Comparison of ENCODE assay signal across 8 mouse cellular contexts in the genomic region with DNA sequence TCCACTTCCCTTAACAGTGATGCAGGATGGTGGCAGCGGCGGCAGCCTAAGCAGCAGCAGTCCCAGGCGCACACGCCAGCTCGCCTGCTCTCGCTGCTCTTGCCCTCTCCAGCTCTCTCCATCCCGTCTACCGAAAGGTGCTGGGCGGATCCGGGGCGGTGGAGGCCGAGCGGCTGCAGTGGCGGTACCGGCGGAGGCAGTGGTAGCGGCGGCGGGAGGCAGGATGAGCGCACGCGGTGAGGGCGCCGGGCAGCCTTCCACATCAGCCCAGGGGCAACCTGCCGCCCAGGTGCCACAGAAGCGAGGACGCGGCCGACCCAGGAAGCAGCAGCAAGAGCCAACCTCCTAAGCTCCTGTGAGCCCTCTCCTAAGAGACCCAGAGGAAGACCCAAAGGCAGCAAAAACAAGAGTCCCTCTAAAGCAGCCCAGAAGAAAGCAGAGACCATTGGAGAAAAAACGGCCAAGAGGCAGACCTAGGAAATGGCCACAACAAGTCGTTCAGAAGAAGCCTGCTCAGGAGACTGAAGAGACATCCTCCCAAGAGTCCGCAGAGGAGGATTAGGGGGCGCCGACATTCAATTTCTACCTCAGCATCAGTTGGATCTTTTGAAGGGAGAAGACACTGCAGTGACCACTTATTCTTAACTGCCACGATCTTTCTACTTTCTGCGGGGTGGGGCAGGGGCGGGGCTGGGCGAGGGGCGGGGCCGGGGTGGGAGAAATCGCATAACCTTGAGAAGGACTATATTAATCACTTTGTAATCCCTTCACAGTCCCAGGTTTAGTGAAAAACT. TPM values are rescaled to one million over a fixed set of nuclear protein-coding genes. Genes with fewer than 3 reads are reported as not detected.
DNase-seq lines count a peak whose midpoint lies in the region; ATAC-seq and TF ChIP-seq lines count a peak whose summit lies in the region.

No protein-coding gene starts in this region.

- H3K9me3 ChIP-seq in embryonic facial prominence, embryonic 11.5 days (replicated peaks; ENCODE audit: control insufficient read depth, low read length), result no peaks in the 10 kb centered on the region
- H3K9me3 ChIP-seq in midbrain, embryonic 13.5 days, result no peaks in the 10 kb centered on the region

- DNase-seq in gastrocnemius, adult 2 months, result peak; percentile 57
- DNase-seq in gastrocnemius, adult 18-20 months (ENCODE audit: low spot score), result no peak
- DNase-seq in embryonic facial prominence, embryonic 11.5 days (ENCODE audit: low spot score), result peak; percentile 31
- DNase-seq in right cerebral cortex, postnatal 36 days (ENCODE audit: low spot score in 2 of 2), result no peak
- DNase-seq in gastrocnemius, postnatal 10 days, result no peak

- H3K4me3 ChIP-seq in gastrocnemius, adult 2 months, result peak overlapping the region; percentile 74
- H3K4me3 ChIP-seq in embryonic facial prominence, embryonic 11.5 days (ENCODE audit: low read depth, low read length), result peak overlapping the region; percentile 33
- peak overlapping the region; percentile 38 for H3K4me3 ChIP-seq in midbrain, embryonic 13.5 days (replicated peaks)

- TF ChIP-seq CTCF in gastrocnemius, adult 2 months (IDR thresholded peaks at IDR 0.05), result no peak

- no peaks in the 10 kb centered on the region for H3K27me3 ChIP-seq in embryonic facial prominence, embryonic 11.5 days (ENCODE audit: control insufficient read depth, insufficient read depth, low read length)
- H3K27me3 ChIP-seq in midbrain, embryonic 13.5 days, result peaks cover 12% of the 10 kb centered on the region

- peak overlapping the region; percentile 84 for H3K4me2 ChIP-seq in embryonic facial prominence, embryonic 11.5 days (ENCODE audit: low read depth, low read length)
- peak overlapping the region; percentile 75 for H3K4me2 ChIP-seq in midbrain, embryonic 13.5 days (replicated peaks)

- H3K9ac ChIP-seq in embryonic facial prominence, embryonic 11.5 days (replicated peaks; ENCODE audit: low read length), result peak overlapping the region; percentile 42
- peak overlapping the region; percentile 59 for H3K9ac ChIP-seq in midbrain, embryonic 13.5 days (replicated peaks)

- peak; percentile 35 for ATAC-seq in CD4-positive, CD25-positive, alpha-beta regulatory T cell, adult 4 months
- ATAC-seq in embryonic facial prominence, embryonic 11.5 days (replicated peaks; ENCODE audit: insufficient number of reproducible peaks, low FRiP score, low TSS enrichment, low read depth), result 0 out of 2 replicates have a peak, but pooled peaks have one; percentile 48
- peak; percentile 16 for ATAC-seq in inflammation-experienced regulatory T-cells, adult 6 months
- ATAC-seq in midbrain, embryonic 13.5 days, result peak; percentile 76

- intact Hi-C loops in gastrocnemius, adult 2 months (cut with DNase I), result no loop called here

- under 1% methylated on average over 41 of the region's 41 CpGs for WGBS in embryonic facial prominence, embryonic 11.5 days
- 3% methylated on average over 41 of the region's 41 CpGs for WGBS in midbrain, embryonic 13.5 days

- H3K36me3 ChIP-seq in embryonic facial prominence, embryonic 11.5 days (replicated peaks; ENCODE audit: control insufficient read depth, insufficient read depth, low read depth, low read length), result no peaks in the 10 kb centered on the region
- H3K36me3 ChIP-seq in midbrain, embryonic 13.5 days, result peaks cover 11% of the 10 kb centered on the region; the same call in 1 of the 2 replicates

- H3K27ac ChIP-seq in gastrocnemius, adult 2 months, result peak overlapping the region; percentile 84
- H3K27ac ChIP-seq in embryonic facial prominence, embryonic 11.5 days (replicated peaks; ENCODE audit: low read depth, low read length), result no peak overlapping the region
- H3K27ac ChIP-seq in midbrain, embryonic 13.5 days, result no peak overlapping the region

- H3K4me1 ChIP-seq in embryonic facial prominence, embryonic 11.5 days (ENCODE audit: control insufficient read depth, insufficient read depth, low read length), result no peaks in the 10 kb centered on the region; the same call in 1 of the 2 replicates
- peaks cover 8% of the 10 kb centered on the region for H3K4me1 ChIP-seq in midbrain, embryonic 13.5 days (replicated peaks)

RNA-seq across cellular contexts. Expression of gene Sdccag8, which starts 21.2 kb away (rescaled TPM):
- 1 to 10 TPM; 4.0 to 4.9 TPM for total RNA-seq in gastrocnemius, adult 2 months (2021)
- 1 to 10 TPM; 4.2 to 5.2 TPM for total RNA-seq in gastrocnemius, adult 18-20 months (2021)
- polyA plus RNA-seq in CD4-positive, CD25-positive, alpha-beta regulatory T cell, adult 4 months (2017; shearing (Covaris generic)), result 10 to 100 TPM; 25.3 to 25.5 TPM
- polyA plus RNA-seq in embryonic facial prominence, embryonic 11.5 days (2014; fragmentation: Nextera tagmentation; extraction: Ambion mirVana), result 15.7 and 16.5 TPM in 2 replicates
- 10 to 100 TPM; 24.5 to 28.1 (median 27.5) TPM for polyA plus RNA-seq in inflammation-experienced regulatory T-cells, adult 6 months (2017; shearing (Covaris generic))
- 24.2 and 28.5 TPM in 2 replicates for polyA plus RNA-seq in midbrain, embryonic 13.5 days (2015; fragmentation: Nextera tagmentation; extraction: Ambion mirVana)
- 1 to 10 TPM; 7.2 to 7.6 TPM for total RNA-seq in gastrocnemius, postnatal 10 days (2021)

RNA-seq across cellular contexts. Expression of gene Cep170, which starts 21.8 kb away (rescaled TPM):
- 10 to 100 TPM; 14.5 to 16.2 TPM for total RNA-seq in gastrocnemius, adult 2 months (2021)
- total RNA-seq in gastrocnemius, adult 18-20 months (2021), result 10 to 100 TPM; 17.8 to 19.1 TPM
- 10 to 100 TPM; 12.1 to 13.0 TPM for polyA plus RNA-seq in CD4-positive, CD25-positive, alpha-beta regulatory T cell, adult 4 months (2017; shearing (Covaris generic))
- polyA plus RNA-seq in embryonic facial prominence, embryonic 11.5 days (2014; fragmentation: Nextera tagmentation; extraction: Ambion mirVana), result 46.5 and 50.5 TPM in 2 replicates
- polyA plus RNA-seq in inflammation-experienced regulatory T-cells, adult 6 months (2017; shearing (Covaris generic)), result 10 to 100 TPM; 10.7 to 11.6 (median 11.6) TPM
- 124 and 140 TPM in 2 replicates for polyA plus RNA-seq in midbrain, embryonic 13.5 days (2015; fragmentation: Nextera tagmentation; extraction: Ambion mirVana)
- 10 to 100 TPM; 23.6 to 32.7 TPM for total RNA-seq in gastrocnemius, postnatal 10 days (2021)

Comparison
In these comparisons a context has a peak if more than half of its experiments do, and no peak if none do; other contexts are left out.
1. DNase-seq: peak in gastrocnemius, adult 2 months (single experiment) and embryonic facial prominence, embryonic 11.5 days (single experiment); none in gastrocnemius, adult 18-20 months (single experiment), right cerebral cortex, postnatal 36 days (0 of 2) and gastrocnemius, postnatal 10 days (single experiment).
2. ATAC-seq: peak in every context shown above with its lines; median percentile 76 in midbrain, embryonic 13.5 days; 48 in embryonic facial prominence, embryonic 11.5 days; 35 in CD4-positive, CD25-positive, alpha-beta regulatory T cell, adult 4 months; 16 in inflammation-experienced regulatory T-cells, adult 6 months.
3. Peak in every context shown above with its lines, with median percentiles within 50 percentile points of each other: H3K4me3 ChIP-seq.